Mouse (Mus musculus) lung, embryonic 16.5 days (tissue): ENCODE measurements around the gene Pdgfc. TPM values are rescaled to one million over a fixed set of nuclear protein-coding genes. Genes with fewer than 3 reads are reported as not detected.

ENCODE experiments used
- polyA plus RNA-seq: library from polyadenylated mRNA; unstranded; fragments of >200 nt; fragmentation: Nextera tagmentation; extraction: Ambion mirVana; gene quantifications from 2 replicates; pipeline ENCODE4 v1.2.1, GENCODE M21; 2015

Pdgfc gene
- polyA plus RNA-seq, 1 experiment from 2014 or later = 10.8 TPM

Other genes with a start within 250 kb of the Pdgfc start
- gene Gria2, start 233.6 kb upstream of the Pdgfc start, polyA plus RNA-seq = 0.26 and 0.48 TPM in 2 replicates
- 3.0 and 3.1 TPM in 2 replicates for gene Glrb, start 122.8 kb upstream of the Pdgfc start, polyA plus RNA-seq